Mouse (Mus musculus) MEL (cell line): ENCODE data around the gene Gm20388.

Source experiments
- CTCF ChIP-seq, 3 experiments: IDR thresholded peaks in 2 of 3; conservative IDR thresholded peaks in 1 of 3; 2 replicates each; pipeline ENCODE4 v1.5.1; 2011 to 2012; ENCODE audit warnings: low read length in 3 of 3, low read depth in 2 of 3, mild to moderate bottlenecking in 2 of 3, improper control_type of control experiment in 1 of 3, inconsistent platforms in 1 of 3, mixed read lengths in 1 of 3, moderate library complexity in 1 of 3; ENCODE audit not compliant: control insufficient read depth in 1 of 3, insufficient read depth in 1 of 3, poor library complexity in 1 of 3, severe bottlenecking in 1 of 3
- MYC ChIP-seq: IDR thresholded peaks from 2 replicates; pipeline ENCODE4 v1.6.1; 2011; ENCODE audit warnings: low read depth, mild to moderate bottlenecking, low read length, improper control_type of control experiment, moderate library complexity
- POLR2A ChIP-seq, 2 experiments: IDR thresholded peaks; 2 replicates each; pipeline ENCODE4 v1.6.1; 2011 to 2012; ENCODE audit warnings: low read length in 2 of 2, mild to moderate bottlenecking in 2 of 2, control low read depth in 1 of 2, improper control_type of control experiment in 1 of 2, low read depth in 1 of 2, moderate library complexity in 1 of 2; ENCODE audit not compliant: control insufficient read depth in 1 of 2, insufficient read depth in 1 of 2, poor library complexity in 1 of 2
- RAD21 ChIP-seq: IDR thresholded peaks from 2 replicates; pipeline ENCODE4 v1.6.1; 2011; ENCODE audit warnings: mild to moderate bottlenecking, low read depth, low read length, improper control_type of control experiment
- SMC3 ChIP-seq: IDR thresholded peaks from 2 replicates; pipeline ENCODE4 v1.6.1; 2011; ENCODE audit warnings: low read depth, low read length, improper control_type of control experiment
- UBTF ChIP-seq: IDR thresholded peaks from 2 replicates; pipeline ENCODE4 v1.6.1; 2012; ENCODE audit warnings: low read depth, mild to moderate bottlenecking, inconsistent platforms, low read length, improper control_type of control experiment, moderate library complexity, borderline replicate concordance; ENCODE audit not compliant: insufficient read depth

DNA sequence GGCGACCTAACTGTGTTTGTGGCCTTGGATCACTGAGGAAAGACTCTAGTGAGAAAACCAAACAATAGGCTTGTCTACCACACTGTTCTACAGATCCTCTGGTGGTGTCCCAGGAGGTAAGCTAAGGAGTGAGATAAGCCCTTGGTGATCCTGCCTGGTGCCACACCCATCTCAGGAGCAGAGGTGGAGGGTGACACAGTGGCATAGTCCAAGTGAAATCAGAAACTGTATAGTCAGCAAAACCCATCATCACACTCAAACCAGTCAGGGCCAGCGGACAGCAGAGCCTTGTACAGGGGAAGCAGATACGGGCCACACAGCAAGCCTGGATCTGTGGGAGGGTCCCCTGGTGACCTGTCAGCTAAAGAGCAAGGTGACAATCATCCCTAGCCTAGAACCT is 1454.5 kb downstream of the Gm20388 start:
- TF ChIP-seq CTCF (IDR thresholded peaks at IDR 0.05 in 2 of 3, conservative IDR thresholded peaks at IDR 0.05 in 1 of 3; ENCODE audit: control insufficient read depth in 1 of 3, insufficient read depth in 1 of 3, low read depth in 2 of 3, low read length in 3 of 3, poor library complexity in 1 of 3, severe bottlenecking in 1 of 3) = no peak
- no peak for TF ChIP-seq UBTF
- no peak for TF ChIP-seq POLR2A (IDR thresholded peaks at IDR 0.05; ENCODE audit: control insufficient read depth in 1 of 2, insufficient read depth in 1 of 2, low read depth in 1 of 2, low read length in 2 of 2, poor library complexity in 1 of 2)
- no peak for TF ChIP-seq MYC
- no peak for TF ChIP-seq RAD21
- TF ChIP-seq SMC3 = no peak
